Mouse (Mus musculus): ENCODE results near the gene Sema4a.

Gene Sema4a

GRCm38 (mm10) chr3:88393776-88394375 is 67.1 kb downstream of the Sema4a start:
- DNase-seq (ENCODE audit: low read depth, low spot score), result no peak

All from telencephalon, adult 2 months (tissue).